Mouse (Mus musculus) cerebellum, adult 2 months (tissue): Measurements from ENCODE around the gene Hacl1.

ENCODE experiments used
- CTCF ChIP-seq: fragments of 200-500 bp; IDR thresholded peaks from 2 replicates; pipeline ENCODE4 v1.5.1; 2011; ENCODE audit warnings: low read depth, mild to moderate bottlenecking, control low read depth, low read length, moderate library complexity, borderline replicate concordance; ENCODE audit not compliant: insufficient read depth
- POLR2A ChIP-seq: fragments of 200-500 bp; IDR thresholded peaks from 2 replicates; pipeline ENCODE4 v1.6.1; 2011; ENCODE audit warnings: low read length, control low read depth, borderline replicate concordance; ENCODE audit not compliant: insufficient read depth

GRCm38 (mm10) chr14:31655406-31655805, 14.3 kb upstream of the Hacl1 start:
- no peak for TF ChIP-seq POLR2A
- no peak for TF ChIP-seq CTCF
